Mouse (Mus musculus): Measurements from ENCODE around the gene Cpsf4l.

- TF ChIP-seq CTCF (IDR thresholded peaks at IDR 0.05; ENCODE audit: extremely low read depth, insufficient read length, insufficient replicate concordance, low read depth, low read length): no peak
- no peak for TF ChIP-seq POLR2A (IDR thresholded peaks at IDR 0.05; ENCODE audit: low read depth, low read length)
Observed at GRCm38 (mm10) chr11:113676847-113677246, 33.0 kb downstream of the Cpsf4l start.
